Mouse (Mus musculus): ENCODE results near the gene Tmem255a.

The Tmem255a gene

GRCm38 (mm10) chrX:38165315-38165714 lies 86.9 kb downstream of the Tmem255a start:
- DNase-seq: no peak

- DNase-seq: no peak
Observed at GRCm38 (mm10) chrX:38159097-38159496, 93.1 kb downstream of the Tmem255a start.

Data from cerebellum, adult 9-10 months (tissue).